Mouse (Mus musculus): ENCODE measurements around the gene Timm22. TPM values are rescaled to one million over a fixed set of nuclear protein-coding genes. Genes with fewer than 3 reads are reported as not detected.

Gene Timm22
- total and polyA plus RNA-seq, 3 experiments, result 22.8 to 29.9 (median 25.0) TPM

DNA sequence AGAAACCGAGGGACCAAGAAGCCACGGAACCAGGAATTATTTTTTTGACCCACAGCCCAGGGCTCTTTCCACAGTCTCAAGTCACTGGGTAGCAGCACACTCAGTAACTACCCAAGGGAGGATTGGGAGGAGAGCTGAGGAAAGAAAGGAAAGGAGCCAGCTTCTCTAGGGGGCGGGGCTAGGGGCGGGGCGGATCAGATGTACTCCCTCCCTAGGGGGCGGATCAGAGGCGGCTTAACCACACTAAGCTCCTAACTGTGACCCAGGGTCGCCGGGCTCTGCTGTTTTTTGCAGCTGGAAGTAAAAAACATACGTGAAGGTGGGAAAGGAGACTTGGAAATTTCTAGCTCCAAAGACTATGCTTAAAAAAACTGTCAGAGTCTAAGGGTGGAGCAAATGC is 39.5 kb downstream of the Timm22 start:
- DNase-seq (ENCODE audit: low spot score) (peak; percentile 38), ATAC-seq (ENCODE audit: extremely low read depth, insufficient number of reproducible peaks, low FRiP score, poor library complexity, severe bottlenecking) (no peak)
- Histone ChIP-seq H3K9me3 (replicated peaks) (no peaks in the 10 kb centered on the region), H3K4me1 (ENCODE audit: insufficient read depth, low read depth, low read length) (peaks cover 5% of the 10 kb centered on the region; the same call in 1 of the 2 replicates), H3K27me3 (ENCODE audit: insufficient read depth, low read length) (peaks cover 64% of the 10 kb centered on the region), H3K36me3 (replicated peaks) (no peaks in the 10 kb centered on the region), H3K4me3 (ENCODE audit: low read depth, low read length) (no peak overlapping the region)
- TF ChIP-seq GATA2 (IDR thresholded peaks at IDR 0.05; ENCODE audit: borderline replicate concordance, low read depth, low read length), result no peak
- no peak for TF ChIP-seq TAL1 (conservative IDR thresholded peaks at IDR 0.05; ENCODE audit: low read depth, low read length)

DNA sequence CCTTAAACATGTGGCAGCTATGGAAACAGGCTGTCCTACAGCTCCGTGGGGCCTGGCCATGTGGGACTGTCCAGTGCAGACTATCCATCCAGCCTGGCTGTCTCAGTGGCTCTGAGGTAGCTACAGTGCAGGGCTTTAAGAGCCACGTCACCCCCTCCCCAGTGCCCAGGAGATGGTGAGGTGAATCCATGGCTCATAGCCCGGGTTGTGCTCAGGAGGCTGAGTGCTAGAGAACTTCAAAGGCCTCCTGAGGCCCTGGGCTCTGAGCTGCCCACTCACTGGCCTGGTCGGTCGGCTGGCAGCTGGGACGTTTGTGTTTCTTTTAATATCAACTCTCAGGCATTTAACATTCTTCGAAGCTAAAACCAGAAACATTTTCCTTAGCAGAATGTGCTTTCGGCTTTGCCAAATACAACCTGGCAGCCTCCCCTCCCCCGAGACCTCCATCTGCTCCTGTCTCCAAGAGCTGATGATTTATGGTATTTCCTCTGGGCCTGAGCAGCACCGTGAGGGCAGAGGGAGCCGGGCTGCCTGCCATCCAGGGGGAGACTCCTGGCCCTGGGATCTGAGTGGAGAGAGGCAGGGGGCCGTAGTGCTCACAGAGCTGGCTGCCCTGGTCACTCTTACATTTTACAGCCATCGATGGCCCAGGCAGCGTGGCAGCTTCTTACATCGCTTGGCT is 42.9 kb downstream of the Timm22 start:
- Histone ChIP-seq H3K36me3 (replicated peaks) (no peaks in the 10 kb centered on the region), H3K27me3 (ENCODE audit: insufficient read depth, low read length) (peaks cover 49% of the 10 kb centered on the region), H3K4me3 (ENCODE audit: low read depth, low read length) (no peak overlapping the region), H3K9me3 (replicated peaks) (no peaks in the 10 kb centered on the region), H3K4me1 (ENCODE audit: insufficient read depth, low read depth, low read length) (peaks cover 5% of the 10 kb centered on the region; the same call in 1 of the 2 replicates)
- no peak for DNase-seq (ENCODE audit: low spot score)
- TF ChIP-seq POLR2AphosphoS5 (IDR thresholded peaks at IDR 0.05; ENCODE audit: insufficient replicate concordance, low read depth, low read length) (no peak), GATA1 (IDR thresholded peaks at IDR 0.05; ENCODE audit: borderline replicate concordance, low read length) (no peak), CTCF (IDR thresholded peaks at IDR 0.05; ENCODE audit: low read depth, low read length) (no peak), GATA2 (IDR thresholded peaks at IDR 0.05; ENCODE audit: borderline replicate concordance, low read depth, low read length) (no peak), TAL1 (conservative IDR thresholded peaks at IDR 0.05; ENCODE audit: low read depth, low read length) (no peak)
- no peak for ATAC-seq (ENCODE audit: extremely low read depth, insufficient number of reproducible peaks, low FRiP score, poor library complexity, severe bottlenecking)

DNA sequence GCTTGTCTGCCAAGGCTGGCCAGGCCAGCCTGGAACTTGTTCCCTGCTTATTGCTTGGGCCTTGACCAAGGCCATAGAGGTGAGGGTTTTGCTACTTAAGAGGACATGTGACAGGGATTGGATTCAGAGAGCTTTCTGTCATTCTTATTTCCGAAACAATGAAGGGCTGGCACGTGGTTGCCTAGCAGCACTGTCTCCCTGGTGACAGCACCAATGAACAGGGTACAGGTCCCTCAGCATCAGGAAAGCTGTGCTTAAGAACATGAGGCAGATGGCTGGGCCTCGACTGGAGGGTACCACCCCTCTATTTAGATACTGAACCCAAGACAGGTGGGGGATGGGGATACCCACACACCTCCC is 43.4 kb downstream of the Timm22 start:
- H3K4me3 ChIP-seq (ENCODE audit: low read depth, low read length), result no peak overlapping the region
- peaks cover 5% of the 10 kb centered on the region; the same call in 1 of the 2 replicates for H3K4me1 ChIP-seq (ENCODE audit: insufficient read depth, low read depth, low read length)
- peaks cover 46% of the 10 kb centered on the region for H3K27me3 ChIP-seq (ENCODE audit: insufficient read depth, low read length)
- H3K36me3 ChIP-seq (replicated peaks), result no peaks in the 10 kb centered on the region
- ATAC-seq (ENCODE audit: extremely low read depth, insufficient number of reproducible peaks, low FRiP score, poor library complexity, severe bottlenecking) (no peak), DNase-seq (ENCODE audit: low spot score) (no peak)
- TF ChIP-seq TAL1 (conservative IDR thresholded peaks at IDR 0.05; ENCODE audit: low read depth, low read length), result no peak
- no peak for TF ChIP-seq POLR2AphosphoS5 (IDR thresholded peaks at IDR 0.05; ENCODE audit: insufficient replicate concordance, low read depth, low read length)
- TF ChIP-seq CTCF (IDR thresholded peaks at IDR 0.05; ENCODE audit: low read depth, low read length), result no peak
- TF ChIP-seq GATA1 (IDR thresholded peaks at IDR 0.05; ENCODE audit: borderline replicate concordance, low read length), result no peak
- no peak for TF ChIP-seq GATA2 (IDR thresholded peaks at IDR 0.05; ENCODE audit: borderline replicate concordance, low read depth, low read length)
- no peaks in the 10 kb centered on the region for H3K9me3 ChIP-seq (replicated peaks)

DNA sequence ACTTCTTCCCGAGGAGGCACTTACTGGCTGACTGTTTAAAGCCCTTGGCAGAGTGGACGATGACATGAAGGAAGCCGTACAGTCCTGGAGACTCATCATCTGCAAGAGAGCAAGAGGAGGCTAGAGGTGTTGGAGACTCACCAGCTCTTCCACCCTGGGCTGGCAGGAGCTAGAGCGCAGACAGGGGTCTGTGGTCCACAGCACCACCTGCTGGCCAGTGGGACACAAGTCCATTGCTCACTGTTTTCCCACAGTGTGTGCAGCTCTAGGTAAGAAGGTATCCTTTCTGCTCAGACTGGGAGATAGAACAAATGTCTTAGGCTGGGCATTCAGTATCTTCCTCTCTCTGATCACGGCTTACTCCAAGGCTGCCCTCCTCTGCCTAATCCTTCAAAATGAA is 47.7 kb downstream of the Timm22 start:
- ATAC-seq (ENCODE audit: extremely low read depth, insufficient number of reproducible peaks, low FRiP score, poor library complexity, severe bottlenecking) (no peak), DNase-seq (ENCODE audit: low spot score) (peak; percentile 44)
- no peaks in the 10 kb centered on the region for H3K4me1 ChIP-seq (ENCODE audit: insufficient read depth, low read depth, low read length)
- peaks cover 25% of the 10 kb centered on the region for H3K27me3 ChIP-seq (ENCODE audit: insufficient read depth, low read length)
- H3K36me3 ChIP-seq (replicated peaks), result no peaks in the 10 kb centered on the region
- H3K4me3 ChIP-seq (ENCODE audit: low read depth, low read length), result no peak overlapping the region
- H3K9me3 ChIP-seq (replicated peaks), result no peaks in the 10 kb centered on the region
- TF ChIP-seq GATA1 (IDR thresholded peaks at IDR 0.05; ENCODE audit: borderline replicate concordance, low read length) (no peak), GATA2 (IDR thresholded peaks at IDR 0.05; ENCODE audit: borderline replicate concordance, low read depth, low read length) (no peak), CTCF (IDR thresholded peaks at IDR 0.05; ENCODE audit: low read depth, low read length) (peak; percentile 61), TAL1 (conservative IDR thresholded peaks at IDR 0.05; ENCODE audit: low read depth, low read length) (no peak), POLR2AphosphoS5 (IDR thresholded peaks at IDR 0.05; ENCODE audit: insufficient replicate concordance, low read depth, low read length) (no peak)

DNA sequence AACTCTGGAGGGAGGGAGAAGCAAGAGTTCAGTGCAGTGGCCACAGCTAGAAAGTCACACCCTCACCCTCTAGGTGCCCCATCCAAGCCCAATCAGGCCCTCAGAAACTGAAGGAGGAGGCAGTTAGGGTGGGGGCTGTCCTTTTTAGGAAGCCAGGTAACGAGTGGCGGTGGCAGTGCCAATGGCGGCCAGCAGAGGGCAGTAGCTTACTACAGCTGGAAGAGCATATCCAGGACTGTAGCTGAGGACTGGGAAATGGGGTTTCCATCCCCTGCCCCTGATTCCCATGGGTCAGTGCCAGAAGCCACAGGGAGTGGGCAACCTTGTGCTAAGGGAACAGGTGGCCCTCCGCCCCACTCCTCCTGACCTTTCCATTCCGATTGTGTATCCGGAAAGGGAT is 49.5 kb downstream of the Timm22 start:
- peak; percentile 60 for DNase-seq (ENCODE audit: low spot score)

DNA sequence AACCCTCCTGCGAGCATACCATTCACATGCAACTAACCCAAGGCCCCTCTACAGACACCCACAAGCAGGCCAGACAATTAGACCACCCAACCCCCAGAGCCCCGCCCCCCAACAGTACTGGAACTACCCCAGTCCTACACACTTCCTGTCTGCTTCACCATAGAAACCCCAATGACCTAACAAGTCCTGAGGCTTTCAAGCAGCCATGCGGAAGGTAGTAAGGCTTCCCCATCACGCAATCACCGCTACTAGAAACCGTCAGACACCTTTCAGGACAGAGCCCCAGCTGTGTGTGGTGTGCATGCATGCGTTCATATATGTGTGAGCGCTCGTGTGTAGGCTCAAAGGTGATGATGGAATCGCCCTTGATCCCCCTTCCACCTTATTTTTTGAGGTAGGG is 50.1 kb downstream of the Timm22 start:
- no peaks in the 10 kb centered on the region for H3K36me3 ChIP-seq (replicated peaks)
- DNase-seq (ENCODE audit: low spot score), result no peak

More for the DNA sequence above, 49.5 kb downstream of the Timm22 start:
- H3K4me3 ChIP-seq (ENCODE audit: low read depth, low read length), result no peak overlapping the region
- H3K4me1 ChIP-seq (ENCODE audit: insufficient read depth, low read depth, low read length), result no peaks in the 10 kb centered on the region
- H3K27me3 ChIP-seq (ENCODE audit: insufficient read depth, low read length), result peaks cover 19% of the 10 kb centered on the region
- TF ChIP-seq CTCF (IDR thresholded peaks at IDR 0.05; ENCODE audit: low read depth, low read length), result peak; percentile 96
- TF ChIP-seq GATA1 (IDR thresholded peaks at IDR 0.05; ENCODE audit: borderline replicate concordance, low read length), result no peak
- H3K9me3 ChIP-seq (replicated peaks), result no peaks in the 10 kb centered on the region
- ATAC-seq (ENCODE audit: extremely low read depth, insufficient number of reproducible peaks, low FRiP score, poor library complexity, severe bottlenecking), result no peak
- no peaks in the 10 kb centered on the region for H3K36me3 ChIP-seq (replicated peaks)

More for the DNA sequence above, 50.1 kb downstream of the Timm22 start:
- no peak for TF ChIP-seq TAL1 (conservative IDR thresholded peaks at IDR 0.05; ENCODE audit: low read depth, low read length)
- no peak for TF ChIP-seq CTCF (IDR thresholded peaks at IDR 0.05; ENCODE audit: low read depth, low read length)
- no peak for TF ChIP-seq POLR2AphosphoS5 (IDR thresholded peaks at IDR 0.05; ENCODE audit: insufficient replicate concordance, low read depth, low read length)
- TF ChIP-seq GATA2 (IDR thresholded peaks at IDR 0.05; ENCODE audit: borderline replicate concordance, low read depth, low read length), result no peak
- no peak for TF ChIP-seq GATA1 (IDR thresholded peaks at IDR 0.05; ENCODE audit: borderline replicate concordance, low read length)
- Histone ChIP-seq H3K4me1 (ENCODE audit: insufficient read depth, low read depth, low read length) (no peaks in the 10 kb centered on the region), H3K27me3 (ENCODE audit: insufficient read depth, low read length) (peaks cover 15% of the 10 kb centered on the region), H3K9me3 (replicated peaks) (no peaks in the 10 kb centered on the region), H3K4me3 (ENCODE audit: low read depth, low read length) (no peak overlapping the region)
- ATAC-seq (ENCODE audit: extremely low read depth, insufficient number of reproducible peaks, low FRiP score, poor library complexity, severe bottlenecking), result no peak

Data from G1E (cell line).